Mouse (Mus musculus): ENCODE results near the gene Hoxb8. TPM values are rescaled to one million over a fixed set of nuclear protein-coding genes. Genes with fewer than 3 reads are reported as not detected.

Hoxb8 gene
- polyA plus RNA-seq, 1 experiment from 2014 or later = not detected

DNA sequence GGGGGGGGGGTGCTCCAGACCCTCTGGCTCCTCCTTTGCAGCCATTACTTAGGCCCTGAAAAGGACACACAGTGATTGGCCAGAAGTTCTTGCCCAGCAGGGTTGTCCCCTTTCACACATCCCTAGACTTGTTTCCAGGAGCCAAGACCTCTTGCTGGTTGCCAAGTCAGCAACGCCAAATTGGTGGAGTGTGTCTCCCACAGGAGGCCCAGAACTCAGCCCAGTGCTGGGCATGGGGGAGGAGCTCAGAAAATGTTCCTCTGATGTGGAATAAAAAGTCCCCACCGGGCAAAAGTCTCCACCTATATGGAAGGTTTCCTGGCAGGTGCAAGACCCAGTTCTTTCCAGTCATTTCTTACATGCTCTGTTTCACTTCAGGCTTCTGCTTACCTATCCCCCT, 22.7 kb upstream of the Hoxb8 start:
- H3K4me2 ChIP-seq = no peak overlapping the region
- ATAC-seq (ENCODE audit: insufficient number of reproducible peaks, low FRiP score) = no peak
- peaks cover 100% of the 10 kb centered on the region for H3K27me3 ChIP-seq (replicated peaks)
- no peaks in the 10 kb centered on the region for H3K9me3 ChIP-seq (replicated peaks)
- H3K36me3 ChIP-seq = no peaks in the 10 kb centered on the region
- 0 out of 2 replicates have a peak, but pooled peaks cover 2% of the 10 kb centered on the region for H3K4me1 ChIP-seq (replicated peaks)
- 2% methylated on average over 2 of the region's 2 CpGs for WGBS
- no peak overlapping the region for H3K27ac ChIP-seq (ENCODE audit: poor library complexity, severe bottlenecking)
- no peak overlapping the region for H3K4me3 ChIP-seq
- no peak overlapping the region for H3K9ac ChIP-seq

DNA sequence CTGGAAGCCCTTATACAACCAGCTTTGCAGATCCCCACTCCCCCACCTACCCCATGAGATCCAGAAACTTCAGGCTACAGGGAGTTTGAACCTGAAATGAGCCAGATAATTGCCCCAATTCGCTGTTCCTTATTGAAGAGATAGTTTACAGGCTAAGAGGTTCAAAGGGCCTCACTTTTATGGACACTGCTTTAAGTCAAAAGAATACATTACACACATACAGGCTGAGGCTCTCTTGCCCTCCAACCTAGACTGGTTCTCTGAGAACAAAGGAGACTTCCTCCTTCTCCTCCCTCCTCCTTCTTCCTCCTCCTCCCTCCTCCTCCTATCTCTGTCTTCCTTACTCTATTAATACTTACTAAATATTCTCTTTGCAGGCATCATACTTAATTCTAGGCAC, 22.2 kb upstream of the Hoxb8 start:
- WGBS = 3% methylated on average over 1 of the region's 1 CpGs
- H3K27me3 ChIP-seq (replicated peaks) = peaks cover 100% of the 10 kb centered on the region
- no peaks in the 10 kb centered on the region for H3K9me3 ChIP-seq (replicated peaks)
- H3K9ac ChIP-seq = no peak overlapping the region
- no peak overlapping the region for H3K4me2 ChIP-seq
- H3K4me1 ChIP-seq (replicated peaks) = 0 out of 2 replicates have a peak, but pooled peaks cover 2% of the 10 kb centered on the region
- H3K4me3 ChIP-seq = no peak overlapping the region
- no peaks in the 10 kb centered on the region for H3K36me3 ChIP-seq
- no peak overlapping the region for H3K27ac ChIP-seq (ENCODE audit: poor library complexity, severe bottlenecking)
- ATAC-seq (ENCODE audit: insufficient number of reproducible peaks, low FRiP score) = no peak

- H3K9me3 ChIP-seq (replicated peaks) = no peaks in the 10 kb centered on the region
- no peak overlapping the region for H3K4me3 ChIP-seq
- H3K9ac ChIP-seq = no peak overlapping the region
- H3K4me2 ChIP-seq = no peak overlapping the region
- 2% methylated on average over 23 of the region's 23 CpGs for WGBS
- H3K4me1 ChIP-seq (replicated peaks) = 0 out of 2 replicates have a peak, but pooled peaks cover 2% of the 10 kb centered on the region
- no peak overlapping the region for H3K27ac ChIP-seq (ENCODE audit: poor library complexity, severe bottlenecking)
- peaks cover 100% of the 10 kb centered on the region for H3K27me3 ChIP-seq (replicated peaks)
- ATAC-seq (ENCODE audit: insufficient number of reproducible peaks, low FRiP score) = no peak
- H3K36me3 ChIP-seq = no peaks in the 10 kb centered on the region
These were observed 21.3 kb upstream of the Hoxb8 start for GRCm38 (mm10) chr11:96260310-96260970.

DNA sequence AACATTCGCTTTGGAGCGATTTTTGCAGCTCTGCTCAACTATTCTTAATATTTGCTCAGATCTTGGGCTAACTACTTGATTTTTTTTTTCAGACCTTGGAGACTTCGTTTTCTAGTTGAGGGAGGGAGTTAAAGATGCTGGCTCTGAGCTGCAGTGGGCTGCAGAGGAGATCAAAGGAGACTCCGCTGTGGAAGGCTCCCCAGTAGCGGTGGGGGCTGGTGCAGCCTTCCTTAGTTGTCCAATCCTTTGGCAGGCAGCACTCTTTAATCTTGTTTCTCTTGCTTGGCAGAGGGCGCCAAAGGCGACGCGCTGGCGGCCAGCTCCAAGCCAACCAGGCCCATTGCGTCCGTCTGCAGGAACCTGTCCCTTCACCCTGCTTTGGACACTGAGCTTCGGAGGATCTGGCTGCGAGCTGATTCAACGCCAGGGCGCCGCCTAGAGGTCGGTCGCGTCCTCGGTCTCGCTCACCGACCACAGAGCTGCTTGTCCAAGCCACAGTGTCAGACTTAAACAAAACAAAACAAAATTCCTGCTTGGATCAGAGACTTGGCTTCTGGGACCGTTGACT, 20.3 kb upstream of the Hoxb8 start:
- Histone ChIP-seq H3K9ac (no peak overlapping the region), H3K4me1 (replicated peaks) (peaks cover 6% of the 10 kb centered on the region), H3K9me3 (replicated peaks) (no peaks in the 10 kb centered on the region), H3K27ac (ENCODE audit: poor library complexity, severe bottlenecking) (no peak overlapping the region), H3K4me3 (no peak overlapping the region), H3K36me3 (no peaks in the 10 kb centered on the region), H3K4me2 (no peak overlapping the region), H3K27me3 (replicated peaks) (peaks cover 100% of the 10 kb centered on the region)
- ATAC-seq (ENCODE audit: insufficient number of reproducible peaks, low FRiP score) = no peak
- 2% methylated on average over 24 of the region's 24 CpGs for WGBS

- Histone ChIP-seq H3K9me3 (replicated peaks) (no peaks in the 10 kb centered on the region), H3K27ac (ENCODE audit: poor library complexity, severe bottlenecking) (no peak overlapping the region), H3K4me1 (replicated peaks) (peaks cover 6% of the 10 kb centered on the region), H3K4me2 (no peak overlapping the region), H3K4me3 (no peak overlapping the region), H3K27me3 (replicated peaks) (peaks cover 100% of the 10 kb centered on the region), H3K9ac (no peak overlapping the region), H3K36me3 (no peaks in the 10 kb centered on the region)
- 10% methylated on average over 6 of the region's 6 CpGs for WGBS
- no peak for ATAC-seq (ENCODE audit: insufficient number of reproducible peaks, low FRiP score)
These were observed 19.4 kb upstream of the Hoxb8 start for GRCm38 (mm10) chr11:96262262-96262830.

GRCm38 (mm10) chr11:96263636-96264389, 17.9 kb upstream of the Hoxb8 start:
- Histone ChIP-seq H3K9ac (no peak overlapping the region), H3K27me3 (replicated peaks) (peaks cover 96% of the 10 kb centered on the region), H3K27ac (ENCODE audit: poor library complexity, severe bottlenecking) (no peak overlapping the region), H3K9me3 (replicated peaks) (no peaks in the 10 kb centered on the region), H3K4me1 (replicated peaks) (peaks cover 6% of the 10 kb centered on the region), H3K36me3 (no peaks in the 10 kb centered on the region), H3K4me3 (no peak overlapping the region), H3K4me2 (no peak overlapping the region)
- no peak for ATAC-seq (ENCODE audit: insufficient number of reproducible peaks, low FRiP score)
- under 1% methylated on average over 33 of the region's 33 CpGs for WGBS

GRCm38 (mm10) chr11:96264390-96265020, 17.2 kb upstream of the Hoxb8 start:
- ATAC-seq (ENCODE audit: insufficient number of reproducible peaks, low FRiP score) = no peak
- peaks cover 96% of the 10 kb centered on the region for H3K27me3 ChIP-seq (replicated peaks)
- H3K9ac ChIP-seq = no peak overlapping the region
- H3K9me3 ChIP-seq (replicated peaks) = no peaks in the 10 kb centered on the region
- no peak overlapping the region for H3K4me2 ChIP-seq
- H3K4me1 ChIP-seq (replicated peaks) = peaks cover 6% of the 10 kb centered on the region
- H3K27ac ChIP-seq (ENCODE audit: poor library complexity, severe bottlenecking) = no peak overlapping the region
- H3K36me3 ChIP-seq = no peaks in the 10 kb centered on the region
- 5% methylated on average over 8 of the region's 8 CpGs for WGBS
- H3K4me3 ChIP-seq = no peak overlapping the region

- Histone ChIP-seq H3K4me3 (no peak overlapping the region), H3K4me2 (no peak overlapping the region), H3K4me1 (replicated peaks) (peaks cover 7% of the 10 kb centered on the region), H3K9me3 (replicated peaks) (no peaks in the 10 kb centered on the region), H3K27ac (ENCODE audit: poor library complexity, severe bottlenecking) (no peak overlapping the region), H3K36me3 (no peaks in the 10 kb centered on the region), H3K9ac (no peak overlapping the region), H3K27me3 (replicated peaks) (peaks cover 96% of the 10 kb centered on the region)
- ATAC-seq (ENCODE audit: insufficient number of reproducible peaks, low FRiP score) = no peak
- WGBS = 2% methylated on average over 7 of the region's 7 CpGs
These were observed 15.8 kb upstream of the Hoxb8 start for GRCm38 (mm10) chr11:96265954-96266353.

DNA sequence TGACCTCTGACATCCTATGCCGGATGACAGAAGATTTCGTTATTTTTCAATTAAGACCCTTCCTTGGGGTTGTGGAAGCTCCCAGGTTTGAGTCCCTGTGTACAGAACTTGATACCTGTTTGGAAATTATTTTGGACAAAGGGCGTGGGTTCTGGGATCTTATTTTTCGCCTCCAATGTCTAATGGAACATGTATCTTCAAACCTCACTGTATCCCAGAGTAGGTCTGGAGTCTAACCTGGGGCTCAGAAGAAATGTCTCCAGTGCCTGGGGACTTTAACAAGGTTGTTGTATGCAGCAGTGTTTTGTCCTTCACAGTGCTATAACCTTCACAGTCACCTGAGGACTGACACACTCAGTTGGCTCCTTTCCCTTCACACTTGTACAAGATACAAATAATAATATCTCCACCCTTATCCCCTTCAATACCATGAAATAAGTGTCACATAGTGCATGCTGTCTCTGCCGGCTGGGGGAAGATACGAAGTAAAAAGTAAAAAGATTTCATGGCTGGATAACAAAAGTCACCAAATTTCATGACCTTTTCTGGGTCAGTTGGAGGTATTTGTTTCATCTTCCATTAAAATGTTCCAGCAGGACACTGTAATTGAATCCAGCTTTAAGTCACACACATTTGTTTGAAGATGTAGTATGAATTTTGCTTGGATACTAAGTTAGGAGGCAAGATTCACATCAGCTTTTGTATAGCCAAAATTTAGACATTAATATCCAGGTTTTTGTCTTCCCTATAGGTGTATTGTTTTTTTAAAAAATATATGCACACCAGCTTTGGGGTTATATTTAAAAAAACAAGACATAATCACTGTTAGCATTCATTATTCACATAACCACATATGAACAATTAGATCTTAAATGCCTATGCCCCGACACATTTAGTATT, 14.4 kb upstream of the Hoxb8 start:
- no peak for ATAC-seq (ENCODE audit: insufficient number of reproducible peaks, low FRiP score)
- peaks cover 96% of the 10 kb centered on the region for H3K27me3 ChIP-seq (replicated peaks)
- 19% methylated on average over 7 of the region's 7 CpGs for WGBS
- peaks cover 19% of the 10 kb centered on the region for H3K4me1 ChIP-seq (replicated peaks)
- no peaks in the 10 kb centered on the region for H3K9me3 ChIP-seq (replicated peaks)
- H3K9ac ChIP-seq = no peak overlapping the region
- H3K4me2 ChIP-seq = no peak overlapping the region
- H3K27ac ChIP-seq (ENCODE audit: poor library complexity, severe bottlenecking) = no peak overlapping the region
- no peak overlapping the region for H3K4me3 ChIP-seq
- no peaks in the 10 kb centered on the region for H3K36me3 ChIP-seq

DNA sequence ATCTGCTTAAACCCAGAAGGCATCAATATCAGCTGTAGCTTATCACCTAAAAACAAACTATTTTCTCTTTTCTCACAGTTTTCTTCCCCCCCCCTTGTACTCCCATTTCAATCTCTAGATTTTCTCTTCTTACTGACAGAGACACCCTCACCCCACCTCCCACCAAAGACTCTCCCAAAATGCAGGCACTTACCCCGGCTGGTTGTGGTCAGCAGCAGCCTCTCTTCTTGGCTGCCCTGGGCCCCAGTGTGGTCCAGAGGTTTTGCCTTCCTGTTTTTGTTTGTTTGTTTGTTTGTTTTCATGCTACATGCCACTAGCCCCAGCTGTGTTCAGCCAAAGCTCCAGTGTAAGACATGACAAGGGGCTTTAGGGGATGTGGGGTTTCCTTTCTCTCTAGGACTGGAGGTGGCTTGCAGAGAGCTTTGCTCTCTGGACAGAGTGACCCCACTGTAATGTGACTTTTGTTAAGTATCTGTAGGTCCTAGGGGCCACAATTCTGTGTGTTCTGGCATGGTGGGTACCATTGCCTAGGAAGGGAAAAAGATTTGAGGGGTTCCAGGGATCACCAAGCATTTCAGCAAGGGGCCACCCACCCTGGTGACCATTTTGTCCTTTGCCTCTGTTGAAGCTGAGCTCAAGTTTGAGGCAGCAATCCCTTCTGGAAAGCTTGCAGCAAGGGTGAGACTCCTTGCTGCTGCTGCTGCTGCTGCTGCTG, 13.5 kb upstream of the Hoxb8 start:
- Histone ChIP-seq H3K27me3 (replicated peaks) (peaks cover 96% of the 10 kb centered on the region), H3K9ac (no peak overlapping the region), H3K27ac (ENCODE audit: poor library complexity, severe bottlenecking) (no peak overlapping the region), H3K9me3 (replicated peaks) (no peaks in the 10 kb centered on the region), H3K4me2 (no peak overlapping the region), H3K4me1 (replicated peaks) (peaks cover 23% of the 10 kb centered on the region), H3K4me3 (no peak overlapping the region), H3K36me3 (no peaks in the 10 kb centered on the region)
- WGBS = 4% methylated on average over 1 of the region's 1 CpGs
- no peak for ATAC-seq (ENCODE audit: insufficient number of reproducible peaks, low FRiP score)

All from heart, embryonic 12.5 days (tissue).